Mouse (Mus musculus): Measurements from ENCODE around the gene Gng2.

GRCm38 (mm10) chr14:19927156-19927555 lies 50.3 kb downstream of the Gng2 start:
- no peak for TF ChIP-seq MAX (IDR thresholded peaks at IDR 0.05; ENCODE audit: low read length)
- no peak for TF ChIP-seq CTCF (IDR thresholded peaks at IDR 0.05 in 2 of 3, conservative IDR thresholded peaks at IDR 0.05 in 1 of 3; ENCODE audit: control insufficient read depth in 1 of 3, insufficient read depth in 1 of 3, low read depth in 2 of 3, low read length in 3 of 3, poor library complexity in 1 of 3, severe bottlenecking in 1 of 3)
- TF ChIP-seq POLR2AphosphoS2 (IDR thresholded peaks at IDR 0.05; ENCODE audit: low read length), result no peak
- TF ChIP-seq ZC3H11A (IDR thresholded peaks at IDR 0.05; ENCODE audit: low read depth, low read length), result no peak
- TF ChIP-seq CHD2 (IDR thresholded peaks at IDR 0.05; ENCODE audit: low read length), result no peak
- TF ChIP-seq GATA1 (IDR thresholded peaks at IDR 0.05; ENCODE audit: low read depth, low read length), result no peak
- TF ChIP-seq JUND (IDR thresholded peaks at IDR 0.05; ENCODE audit: low read depth, low read length), result no peak
- no peak for TF ChIP-seq MEF2A (IDR thresholded peaks at IDR 0.05; ENCODE audit: extremely low read depth, insufficient replicate concordance, low read depth, low read length, poor library complexity, severe bottlenecking)
- no peak for TF ChIP-seq EP300 (IDR thresholded peaks at IDR 0.05; ENCODE audit: low read depth in 1 of 2, low read length in 2 of 2)
- TF ChIP-seq NRF1 (IDR thresholded peaks at IDR 0.05; ENCODE audit: insufficient read depth, low read depth, low read length, poor library complexity, severe bottlenecking), result no peak
